ENCODE assay signal across 8 mouse cellular contexts in the genomic region with DNA sequence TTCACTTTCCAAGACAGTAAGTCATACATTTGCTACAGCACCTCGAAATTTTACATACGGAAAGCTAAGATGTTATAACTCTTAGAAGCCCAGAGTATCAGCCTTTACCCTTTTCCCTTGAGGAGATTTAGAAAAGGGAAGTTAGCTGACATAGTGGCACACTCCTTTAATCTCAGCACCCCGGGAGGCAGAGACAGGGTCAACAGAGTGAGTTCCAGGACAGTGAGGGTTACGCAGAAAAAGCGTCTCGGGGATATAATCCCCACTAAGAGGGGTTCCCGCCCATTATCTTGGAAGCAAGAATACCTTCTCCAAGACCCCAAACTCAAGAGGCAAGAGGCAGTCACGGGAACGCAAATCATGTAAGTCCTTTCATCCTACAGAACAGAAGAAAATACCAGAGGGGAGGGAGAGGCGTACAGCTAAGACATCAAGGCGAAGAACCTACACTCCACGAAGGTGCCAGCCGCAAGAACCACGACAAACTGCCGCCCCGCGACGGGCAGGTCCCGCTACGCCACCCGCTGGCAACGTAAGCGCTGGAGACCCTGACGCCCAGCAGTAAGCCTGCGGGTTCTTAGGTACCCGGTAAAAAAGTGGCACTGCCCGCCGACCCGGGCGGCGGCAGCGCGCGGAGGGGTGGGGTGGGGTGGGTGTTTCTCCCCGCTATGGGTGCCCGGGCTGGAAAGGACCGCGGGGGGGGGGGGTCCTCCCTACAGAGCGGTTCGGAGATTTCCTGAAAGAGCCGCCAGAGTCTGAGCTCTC. TPM values are rescaled to one million over a fixed set of nuclear protein-coding genes. Genes with fewer than 3 reads are reported as not detected.
DNase-seq lines count a peak whose midpoint lies in the region; ATAC-seq lines count a peak whose summit lies in the region.

No protein-coding gene starts in this region.

- H3K27ac ChIP-seq in liver, embryonic 15.5 days (replicated peaks), result peak overlapping the region; percentile 89

- H3K36me3 ChIP-seq in liver, embryonic 15.5 days (replicated peaks), result peaks cover 20% of the 10 kb centered on the region

- peak overlapping the region; percentile 86 for H3K4me2 ChIP-seq in liver, embryonic 15.5 days

- peak; percentile 43 for DNase-seq in ovary, postnatal 36 days (ENCODE audit: low spot score)
- DNase-seq in ovary, postnatal 10 days (ENCODE audit: low spot score), result no peak
- DNase-seq in cerebellum, adult 8-10 months, result peak; percentile 33
- peak; percentile 13 for DNase-seq in gastrocnemius, postnatal 25 days
- peak; percentile 28 for DNase-seq in kidney, adult 18-20 months
- DNase-seq in natural killer cell, adult 2 months (ENCODE audit: low spot score in 2 of 2), result peak; percentile 63 to 70
- DNase-seq in thymus, postnatal 0 days (ENCODE audit: low spot score), result peak; percentile 65

- H3K9ac ChIP-seq in liver, embryonic 15.5 days, result peak overlapping the region; percentile 94

- 1% methylated on average over 41 of the region's 41 CpGs for WGBS in liver, embryonic 15.5 days (ENCODE audit: insufficient replicate concordance)

- H3K27me3 ChIP-seq in liver, embryonic 15.5 days, result 0 out of 2 replicates have a peak, but pooled peaks cover 3% of the 10 kb centered on the region

- ATAC-seq in liver, embryonic 15.5 days (ENCODE audit: insufficient read depth), result peak; percentile 45

- H3K4me3 ChIP-seq in liver, embryonic 15.5 days (replicated peaks), result peak overlapping the region; percentile 96

- no peaks in the 10 kb centered on the region for H3K9me3 ChIP-seq in liver, embryonic 15.5 days (replicated peaks)

- peaks cover 36% of the 10 kb centered on the region for H3K4me1 ChIP-seq in liver, embryonic 15.5 days (replicated peaks)

RNA-seq across cellular contexts. Expression of gene Wdr45b, which starts 0.7 kb away (rescaled TPM):
- 10 to 100 TPM; 17.9 to 18.4 TPM for total RNA-seq in gastrocnemius, postnatal 25 days (2021)
- polyA plus RNA-seq in liver, embryonic 15.5 days (2015; fragmentation: Nextera tagmentation; extraction: Ambion mirVana), result 18.5 and 20.1 TPM in 2 replicates
- 57.6 and 58.9 TPM in 2 replicates for polyA plus RNA-seq in thymus, postnatal 0 days (2015; fragmentation: Nextera tagmentation; extraction: Ambion mirVana)

RNA-seq across cellular contexts. Expression of gene Rab40b, which starts 34.5 kb away (rescaled TPM):
- 10 to 100 TPM; 10.4 to 11.6 TPM for total RNA-seq in gastrocnemius, postnatal 25 days (2021)
- polyA plus RNA-seq in liver, embryonic 15.5 days (2015; fragmentation: Nextera tagmentation; extraction: Ambion mirVana), result 1.3 and 1.4 TPM in 2 replicates
- 0.64 and 1.0 TPM in 2 replicates for polyA plus RNA-seq in thymus, postnatal 0 days (2015; fragmentation: Nextera tagmentation; extraction: Ambion mirVana)
